Mouse (Mus musculus): ENCODE data around the gene Banp. TPM values are rescaled to one million over a fixed set of nuclear protein-coding genes. Genes with fewer than 3 reads are reported as not detected.
A peak's percentile ranks its signal among the peaks of the same experiment; 100 is the strongest.

Banp gene
- polyA plus RNA-seq, 1 experiment from 2014 or later, result 40.2 TPM

GRCm38 (mm10) chr8:121973906-121974305 lies 24.4 kb downstream of the Banp start:
- DNase-seq (ENCODE audit: low spot score) (no peak), ATAC-seq (replicated peaks; ENCODE audit: low FRiP score) (no peak)
- Histone ChIP-seq H3K9me3 (ENCODE audit: control insufficient read depth, low read length) (no peaks in the 10 kb centered on the region), H3K27ac (ENCODE audit: low read depth, low read length) (no peak overlapping the region), H3K36me3 (ENCODE audit: control insufficient read depth, insufficient read depth, low read length) (peaks cover 28% of the 10 kb centered on the region), H3K9ac (ENCODE audit: low read depth, low read length) (no peak overlapping the region), H3K4me1 (replicated peaks; ENCODE audit: control insufficient read depth, insufficient read depth, low read length) (peaks cover 9% of the 10 kb centered on the region), H3K4me3 (ENCODE audit: low read depth, low read length) (no peak overlapping the region), H3K27me3 (replicated peaks; ENCODE audit: control insufficient read depth, insufficient read depth, low read length) (no peaks in the 10 kb centered on the region), H3K4me2 (no peak overlapping the region)
- 93% methylated on average over 28 of the region's 28 CpGs for whole genome bisulfite sequencing

- Histone ChIP-seq H3K9ac (ENCODE audit: low read depth, low read length) (no peak overlapping the region), H3K27ac (ENCODE audit: low read depth, low read length) (no peak overlapping the region), H3K27me3 (replicated peaks; ENCODE audit: control insufficient read depth, insufficient read depth, low read length) (no peaks in the 10 kb centered on the region), H3K9me3 (ENCODE audit: control insufficient read depth, low read length) (no peaks in the 10 kb centered on the region), H3K4me3 (ENCODE audit: low read depth, low read length) (no peak overlapping the region), H3K4me2 (no peak overlapping the region), H3K4me1 (replicated peaks; ENCODE audit: control insufficient read depth, insufficient read depth, low read length) (no peaks in the 10 kb centered on the region), H3K36me3 (ENCODE audit: control insufficient read depth, insufficient read depth, low read length) (peaks cover 40% of the 10 kb centered on the region)
- DNase-seq (ENCODE audit: low spot score) (no peak), ATAC-seq (replicated peaks; ENCODE audit: low FRiP score) (0 out of 2 replicates have a peak, but pooled peaks have one; percentile 31)
- WGBS, result 74% methylated on average over 8 of the region's 8 CpGs
Measured at GRCm38 (mm10) chr8:121977819-121978590, 28.5 kb downstream of the Banp start.

GRCm38 (mm10) chr8:121978670-121979069 lies 29.1 kb downstream of the Banp start:
- H3K9ac ChIP-seq (ENCODE audit: low read depth, low read length), result no peak overlapping the region
- H3K27me3 ChIP-seq (replicated peaks; ENCODE audit: control insufficient read depth, insufficient read depth, low read length), result no peaks in the 10 kb centered on the region
- no peak overlapping the region for H3K4me3 ChIP-seq (ENCODE audit: low read depth, low read length)
- H3K9me3 ChIP-seq (ENCODE audit: control insufficient read depth, low read length), result no peaks in the 10 kb centered on the region
- H3K4me1 ChIP-seq (replicated peaks; ENCODE audit: control insufficient read depth, insufficient read depth, low read length), result no peaks in the 10 kb centered on the region
- DNase-seq (ENCODE audit: low spot score) (no peak), ATAC-seq (replicated peaks; ENCODE audit: low FRiP score) (no peak)
- no peak overlapping the region for H3K4me2 ChIP-seq
- 94% methylated on average over 13 of the region's 13 CpGs for WGBS
- no peak overlapping the region for H3K27ac ChIP-seq (ENCODE audit: low read depth, low read length)
- H3K36me3 ChIP-seq (ENCODE audit: control insufficient read depth, insufficient read depth, low read length), result peaks cover 46% of the 10 kb centered on the region

- Histone ChIP-seq H3K4me3 (ENCODE audit: low read depth, low read length) (no peak overlapping the region), H3K9me3 (ENCODE audit: control insufficient read depth, low read length) (no peaks in the 10 kb centered on the region), H3K9ac (ENCODE audit: low read depth, low read length) (no peak overlapping the region), H3K27me3 (replicated peaks; ENCODE audit: control insufficient read depth, insufficient read depth, low read length) (no peaks in the 10 kb centered on the region), H3K4me2 (no peak overlapping the region), H3K27ac (ENCODE audit: low read depth, low read length) (no peak overlapping the region), H3K4me1 (replicated peaks; ENCODE audit: control insufficient read depth, insufficient read depth, low read length) (no peaks in the 10 kb centered on the region), H3K36me3 (ENCODE audit: control insufficient read depth, insufficient read depth, low read length) (peaks cover 41% of the 10 kb centered on the region)
- ATAC-seq (replicated peaks; ENCODE audit: low FRiP score) (no peak), DNase-seq (ENCODE audit: low spot score) (no peak)
- WGBS, result 96% methylated on average over 11 of the region's 11 CpGs
Measured at GRCm38 (mm10) chr8:121980792-121981519, 31.4 kb downstream of the Banp start.

- H3K4me1 ChIP-seq (replicated peaks; ENCODE audit: control insufficient read depth, insufficient read depth, low read length), result no peaks in the 10 kb centered on the region
- H3K9ac ChIP-seq (ENCODE audit: low read depth, low read length), result no peak overlapping the region
- no peaks in the 10 kb centered on the region for H3K27me3 ChIP-seq (replicated peaks; ENCODE audit: control insufficient read depth, insufficient read depth, low read length)
- no peak overlapping the region for H3K27ac ChIP-seq (ENCODE audit: low read depth, low read length)
- peaks cover 37% of the 10 kb centered on the region for H3K36me3 ChIP-seq (ENCODE audit: control insufficient read depth, insufficient read depth, low read length)
- H3K9me3 ChIP-seq (ENCODE audit: control insufficient read depth, low read length), result no peaks in the 10 kb centered on the region
- ATAC-seq (replicated peaks; ENCODE audit: low FRiP score), result no peak
- no peak overlapping the region for H3K4me2 ChIP-seq
- no peak overlapping the region for H3K4me3 ChIP-seq (ENCODE audit: low read depth, low read length)
- WGBS, result 93% methylated on average over 7 of the region's 7 CpGs
- DNase-seq (ENCODE audit: low spot score), result no peak
Measured at GRCm38 (mm10) chr8:121981520-121981895, 32.0 kb downstream of the Banp start.

GRCm38 (mm10) chr8:121985673-121986072 lies 36.1 kb downstream of the Banp start:
- Histone ChIP-seq H3K4me3 (ENCODE audit: low read depth, low read length) (no peak overlapping the region), H3K9me3 (ENCODE audit: control insufficient read depth, low read length) (no peaks in the 10 kb centered on the region), H3K4me2 (no peak overlapping the region), H3K9ac (ENCODE audit: low read depth, low read length) (no peak overlapping the region), H3K4me1 (replicated peaks; ENCODE audit: control insufficient read depth, insufficient read depth, low read length) (no peaks in the 10 kb centered on the region), H3K36me3 (ENCODE audit: control insufficient read depth, insufficient read depth, low read length) (peaks cover 35% of the 10 kb centered on the region), H3K27ac (ENCODE audit: low read depth, low read length) (no peak overlapping the region), H3K27me3 (replicated peaks; ENCODE audit: control insufficient read depth, insufficient read depth, low read length) (no peaks in the 10 kb centered on the region)
- DNase-seq (ENCODE audit: low spot score), result no peak
- 89% methylated on average over 3 of the region's 3 CpGs for WGBS
- ATAC-seq (replicated peaks; ENCODE audit: low FRiP score), result no peak

GRCm38 (mm10) chr8:121987892-121988291 lies 38.3 kb downstream of the Banp start:
- no peak for DNase-seq (ENCODE audit: low spot score)
- Histone ChIP-seq H3K4me3 (ENCODE audit: low read depth, low read length) (no peak overlapping the region), H3K4me1 (replicated peaks; ENCODE audit: control insufficient read depth, insufficient read depth, low read length) (no peaks in the 10 kb centered on the region), H3K27me3 (replicated peaks; ENCODE audit: control insufficient read depth, insufficient read depth, low read length) (no peaks in the 10 kb centered on the region), H3K9me3 (ENCODE audit: control insufficient read depth, low read length) (no peaks in the 10 kb centered on the region), H3K27ac (ENCODE audit: low read depth, low read length) (no peak overlapping the region), H3K4me2 (no peak overlapping the region), H3K36me3 (ENCODE audit: control insufficient read depth, insufficient read depth, low read length) (peaks cover 30% of the 10 kb centered on the region), H3K9ac (ENCODE audit: low read depth, low read length) (no peak overlapping the region)
- WGBS, result 88% methylated on average over 5 of the region's 5 CpGs
- ATAC-seq (replicated peaks; ENCODE audit: low FRiP score), result no peak

GRCm38 (mm10) chr8:121990506-121991255 lies 41.1 kb downstream of the Banp start:
- DNase-seq (ENCODE audit: low spot score) (no peak), ATAC-seq (replicated peaks; ENCODE audit: low FRiP score) (no peak)
- 87% methylated on average over 9 of the region's 9 CpGs for WGBS
- H3K27me3 ChIP-seq (replicated peaks; ENCODE audit: control insufficient read depth, insufficient read depth, low read length), result no peaks in the 10 kb centered on the region
- H3K9ac ChIP-seq (ENCODE audit: low read depth, low read length), result no peak overlapping the region
- peaks cover 27% of the 10 kb centered on the region for H3K36me3 ChIP-seq (ENCODE audit: control insufficient read depth, insufficient read depth, low read length)
- H3K4me2 ChIP-seq, result no peak overlapping the region
- H3K9me3 ChIP-seq (ENCODE audit: control insufficient read depth, low read length), result no peaks in the 10 kb centered on the region
- H3K4me1 ChIP-seq (replicated peaks; ENCODE audit: control insufficient read depth, insufficient read depth, low read length), result no peaks in the 10 kb centered on the region
- H3K4me3 ChIP-seq (ENCODE audit: low read depth, low read length), result no peak overlapping the region
- no peak overlapping the region for H3K27ac ChIP-seq (ENCODE audit: low read depth, low read length)
